Mouse (Mus musculus) cerebellum, postnatal 25 days (tissue): ENCODE results near the gene Rbmx2.

Source experiments
- DNase-seq, 2 experiments: peaks; one replicate each; pipeline ENCODE4 v3.0.0; 2021; ENCODE audit warnings: mixed read lengths in 2 of 2

The Rbmx2 gene

GRCm38 (mm10) chrX:48694864-48695371 is at the start of gene Rbmx2:
Rbmx2 (plus strand) TSS chrX:48695004.
- DNase-seq: peak; percentile 89 to 94

DNA sequence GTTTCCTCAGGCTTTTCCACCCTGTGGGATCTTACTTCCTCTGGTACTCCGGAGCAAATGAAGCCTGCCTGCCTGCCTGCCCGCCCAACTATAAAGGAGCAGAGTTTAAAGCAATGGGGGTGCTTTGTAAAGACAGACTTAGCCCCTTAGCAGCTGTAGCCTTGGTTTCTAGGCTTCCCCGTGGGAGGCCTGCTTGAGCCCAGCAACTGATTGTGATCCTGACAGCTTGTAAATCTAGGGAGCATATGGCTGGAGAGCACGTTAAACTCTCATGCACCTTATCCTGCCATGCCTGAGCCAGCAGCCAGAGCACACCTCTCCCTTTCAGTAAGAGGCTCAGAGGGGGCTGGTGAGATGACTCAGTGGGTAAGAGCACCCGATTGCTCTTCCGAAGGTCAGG is 28.0 kb upstream of the Rbmx2 start:
- DNase-seq: peak in 1 of 2 experiments; percentile 10

- no peak for DNase-seq
Observed at GRCm38 (mm10) chrX:48669588-48669987, 25.2 kb upstream of the Rbmx2 start.

GRCm38 (mm10) chrX:48671714-48672113 is 23.1 kb upstream of the Rbmx2 start:
- no peak for DNase-seq

DNA sequence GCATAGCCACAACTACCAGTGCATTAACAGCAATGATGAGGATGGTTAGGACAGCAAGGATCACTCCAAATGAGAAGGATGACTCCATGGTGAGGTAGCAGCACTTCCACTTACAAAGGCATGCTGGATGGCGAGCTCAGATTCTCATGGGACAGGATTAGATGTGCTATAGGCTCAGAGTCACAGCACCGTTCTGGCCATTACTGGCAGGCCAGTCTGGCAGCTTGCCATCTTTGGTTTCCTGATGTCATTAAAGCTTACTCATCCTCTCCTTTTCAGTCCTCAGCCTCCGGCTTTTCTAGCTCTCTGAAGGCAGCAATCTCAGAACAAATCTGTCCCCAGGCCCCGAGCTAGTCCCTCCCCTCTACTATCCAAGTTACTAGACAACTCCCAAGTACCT is 20.6 kb upstream of the Rbmx2 start, which contains the start of gene Gpr119:
TSS of gene Gpr119 (minus strand) at position 308 of the 400 bp plus-strand sequence.
- DNase-seq: peak in 1 of 2 experiments; percentile 23

DNA sequence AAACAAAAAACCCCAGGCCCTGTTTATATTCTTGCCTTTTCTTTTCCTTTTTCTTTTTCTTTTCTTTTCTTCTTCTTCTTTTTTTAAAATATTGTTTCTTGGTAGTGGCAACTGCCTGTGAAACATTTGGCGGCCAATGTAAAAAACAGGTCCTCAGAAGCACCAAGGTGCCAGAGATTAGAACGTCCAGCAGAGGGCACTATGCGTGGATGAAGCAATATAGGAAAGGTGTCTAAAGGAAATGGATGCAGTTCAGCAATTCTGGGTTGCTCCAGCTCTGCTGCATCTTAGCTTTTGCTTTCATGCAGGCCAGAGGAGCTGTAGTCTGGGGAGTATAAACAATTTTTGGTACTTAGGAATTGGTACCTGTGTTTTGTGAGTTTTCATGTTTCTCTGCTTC is 11.4 kb upstream of the Rbmx2 start:
- peak; percentile 44 to 67 for DNase-seq

DNA sequence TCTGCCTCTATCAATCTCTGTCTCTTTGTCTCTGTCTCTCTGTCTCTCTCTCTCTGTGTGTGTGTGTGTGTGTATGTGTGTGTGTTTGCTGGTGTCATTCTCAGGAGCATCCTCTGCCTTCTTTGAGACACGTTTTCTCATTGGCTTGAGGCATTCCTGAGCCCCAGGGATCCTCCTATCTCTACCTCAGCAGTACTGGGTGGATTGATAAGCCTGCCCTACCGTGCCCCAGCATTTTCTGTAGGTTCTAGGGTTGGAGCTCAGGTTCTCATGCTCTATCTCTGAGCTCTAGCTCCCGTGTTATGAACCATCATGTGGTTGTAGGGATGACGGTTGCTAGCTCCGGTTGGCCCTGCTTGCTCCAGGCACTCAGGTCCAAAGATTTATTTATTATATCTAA is 10.9 kb upstream of the Rbmx2 start:
- DNase-seq: no peak

GRCm38 (mm10) chrX:48694460-48694859 is 344 bp upstream of the Rbmx2 start:
- no peak for DNase-seq

- DNase-seq: no peak
Observed at GRCm38 (mm10) chrX:48709701-48710100, 14.9 kb downstream of the Rbmx2 start.

GRCm38 (mm10) chrX:48712846-48713245 is 18.0 kb downstream of the Rbmx2 start:
- DNase-seq: no peak

DNA sequence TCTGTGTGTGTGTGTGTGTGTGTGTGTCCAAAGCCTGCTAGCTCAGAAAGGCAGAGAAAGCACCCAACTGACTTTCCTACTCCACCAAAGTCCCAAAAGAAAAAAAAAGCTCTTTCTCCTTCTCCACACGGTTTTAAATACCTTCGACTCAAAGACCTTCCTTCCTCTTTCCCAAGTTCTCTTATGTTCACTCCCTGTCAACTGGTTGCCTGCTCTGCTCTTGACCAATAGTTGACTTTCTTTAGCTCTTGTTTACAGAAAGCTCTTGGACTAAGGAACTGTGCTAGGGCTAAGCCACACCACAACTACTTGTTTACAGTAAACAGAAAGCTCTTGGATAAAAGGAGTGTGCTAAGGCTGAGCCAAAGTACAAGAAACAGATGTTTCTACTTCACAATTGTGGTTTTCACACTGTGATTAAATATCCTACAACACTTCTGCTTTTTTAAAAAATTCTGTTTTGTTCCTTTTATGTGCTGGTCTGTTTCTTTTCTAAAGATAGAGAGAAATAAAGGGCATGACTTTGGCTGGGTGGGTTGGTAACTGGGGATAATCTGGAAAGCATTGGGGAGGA is 60.0 kb downstream of the Rbmx2 start:
- DNase-seq: no peak
